Comparison of ENCODE assay signal across 13 mouse cellular contexts in the genomic region with DNA sequence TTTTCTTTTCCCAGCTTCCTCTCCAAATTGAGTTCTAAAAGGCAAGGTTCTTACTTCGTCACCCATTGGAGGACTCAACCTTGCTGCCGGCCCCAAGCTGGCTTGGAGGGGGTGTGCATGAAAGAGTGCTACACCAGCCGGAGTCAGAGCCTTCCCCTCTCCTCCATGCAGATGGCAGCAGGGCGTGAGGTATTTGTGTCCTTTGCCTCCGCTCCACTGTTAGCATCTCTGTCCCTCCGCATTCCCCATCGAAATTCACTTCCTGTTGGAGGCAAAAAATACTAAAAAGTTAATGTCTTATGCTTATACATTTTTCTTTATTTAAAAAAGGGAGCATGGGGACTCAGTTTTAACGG.
A peak's percentile ranks its signal among the peaks of the same experiment; 100 is the strongest.
DNase-seq lines count a peak whose midpoint lies in the region; ATAC-seq and TF ChIP-seq lines count a peak whose summit lies in the region.
"Had no signal": no experiment of that assay in that cellular context is flagged by ENCODE, and none has a peak within 500 bp of the region (broad histone marks: within the 10 kb centered on the region; RNA-seq: fewer than 3 reads in every experiment).

No protein-coding gene starts in this region.

- no peak for DNase-seq in heart, adult 11 months
- DNase-seq in kidney, postnatal 0 days (ENCODE audit: low spot score): peak; percentile 36
- no peak for DNase-seq in kidney, adult 18-20 months
- DNase-seq in gastrocnemius, adult 18-20 months (ENCODE audit: low spot score): no peak
- DNase-seq: cerebellum, adult 8-10 months; spleen, adult 18-20 months had no signal

- no peak overlapping the region for H3K4me2 ChIP-seq in heart, embryonic 16.5 days (ENCODE audit: low read depth, low read length)
- no peak overlapping the region for H3K4me2 ChIP-seq in kidney, postnatal 0 days (ENCODE audit: low read length)
- no peak overlapping the region for H3K4me2 ChIP-seq in midbrain, embryonic 12.5 days (replicated peaks)
- H3K4me2 ChIP-seq in midbrain, embryonic 13.5 days (replicated peaks): no peak overlapping the region
- H3K4me2 ChIP-seq in stomach, embryonic 16.5 days (ENCODE audit: low read depth, low read length): no peak overlapping the region
- H3K4me2 ChIP-seq: liver, embryonic 11.5 days; midbrain, embryonic 11.5 days had no signal

- no peaks in the 10 kb centered on the region for H3K9me3 ChIP-seq in heart, embryonic 16.5 days (replicated peaks; ENCODE audit: control insufficient read depth, low read length)
- no peaks in the 10 kb centered on the region for H3K9me3 ChIP-seq in kidney, postnatal 0 days (replicated peaks; ENCODE audit: low read length)
- H3K9me3 ChIP-seq in midbrain, embryonic 12.5 days: no peaks in the 10 kb centered on the region
- H3K9me3 ChIP-seq in midbrain, embryonic 13.5 days: no peaks in the 10 kb centered on the region
- H3K9me3 ChIP-seq in stomach, embryonic 16.5 days (replicated peaks; ENCODE audit: control insufficient read depth, low read length): no peaks in the 10 kb centered on the region

- peaks cover 33% of the 10 kb centered on the region for H3K4me1 ChIP-seq in heart, embryonic 16.5 days (ENCODE audit: control insufficient read depth, insufficient read depth, low read length)
- H3K4me1 ChIP-seq in kidney, postnatal 0 days (replicated peaks; ENCODE audit: insufficient read depth, low read length): peaks cover 25% of the 10 kb centered on the region
- H3K4me1 ChIP-seq in midbrain, embryonic 12.5 days: 0 out of 2 replicates have a peak, but pooled peaks cover 12% of the 10 kb centered on the region
- peaks cover 9% of the 10 kb centered on the region; the same call in 1 of the 2 replicates for H3K4me1 ChIP-seq in midbrain, embryonic 13.5 days (replicated peaks)
- peaks cover 8% of the 10 kb centered on the region; the same call in 1 of the 2 replicates for H3K4me1 ChIP-seq in stomach, embryonic 16.5 days (ENCODE audit: control insufficient read depth, insufficient read depth, low read length)

- H3K27ac ChIP-seq in heart, embryonic 16.5 days (ENCODE audit: low read length): peak overlapping the region; percentile 69
- H3K27ac ChIP-seq in kidney, postnatal 0 days: peak overlapping the region; percentile 70
- 0 out of 2 replicates have a peak overlapping the region, but pooled peaks have one; percentile 15 for H3K27ac ChIP-seq in midbrain, embryonic 12.5 days (replicated peaks)
- no peak overlapping the region for H3K27ac ChIP-seq in midbrain, embryonic 13.5 days
- H3K27ac ChIP-seq in stomach, embryonic 16.5 days (ENCODE audit: low read length): peak overlapping the region; percentile 67

- 57% methylated on average over 8 of the region's 8 CpGs for WGBS in heart, embryonic 16.5 days
- WGBS in kidney, postnatal 0 days: 59% methylated on average over 8 of the region's 8 CpGs
- WGBS in midbrain, embryonic 12.5 days: 64% methylated on average over 8 of the region's 8 CpGs
- WGBS in midbrain, embryonic 13.5 days: 65% methylated on average over 8 of the region's 8 CpGs
- 65% methylated on average over 8 of the region's 8 CpGs for WGBS in stomach, embryonic 16.5 days

- no peaks in the 10 kb centered on the region for H3K27me3 ChIP-seq in heart, embryonic 16.5 days (ENCODE audit: control insufficient read depth, insufficient read depth, low read length)
- H3K27me3 ChIP-seq in kidney, postnatal 0 days (ENCODE audit: insufficient read depth, low read length): no peaks in the 10 kb centered on the region
- H3K27me3 ChIP-seq in midbrain, embryonic 12.5 days: no peaks in the 10 kb centered on the region
- no peaks in the 10 kb centered on the region for H3K27me3 ChIP-seq in midbrain, embryonic 13.5 days
- no peaks in the 10 kb centered on the region for H3K27me3 ChIP-seq in stomach, embryonic 16.5 days (ENCODE audit: control insufficient read depth, insufficient read depth, low read length)

- no peak overlapping the region for H3K4me3 ChIP-seq in heart, embryonic 16.5 days (ENCODE audit: low read length)
- H3K4me3 ChIP-seq in kidney, postnatal 0 days (replicated peaks; ENCODE audit: low read depth, low read length): no peak overlapping the region
- H3K4me3 ChIP-seq in midbrain, embryonic 12.5 days: no peak overlapping the region
- no peak overlapping the region for H3K4me3 ChIP-seq in midbrain, embryonic 13.5 days (replicated peaks)
- H3K4me3 ChIP-seq in stomach, embryonic 16.5 days (replicated peaks; ENCODE audit: low read length): no peak overlapping the region
- H3K4me3 ChIP-seq: erythroblast, embryonic 14.5 days had no signal

- no peak overlapping the region for H3K9ac ChIP-seq in heart, embryonic 16.5 days (ENCODE audit: low read length)
- no peak overlapping the region for H3K9ac ChIP-seq in kidney, postnatal 0 days (ENCODE audit: low read depth, low read length)
- H3K9ac ChIP-seq in midbrain, embryonic 12.5 days (replicated peaks): no peak overlapping the region
- no peak overlapping the region for H3K9ac ChIP-seq in midbrain, embryonic 13.5 days (replicated peaks)
- H3K9ac ChIP-seq in stomach, embryonic 16.5 days (ENCODE audit: low read length): no peak overlapping the region

- TF ChIP-seq CTCF in kidney, postnatal 0 days (IDR thresholded peaks at IDR 0.05; ENCODE audit: low read depth): no peak

- no peaks in the 10 kb centered on the region for H3K36me3 ChIP-seq in heart, embryonic 16.5 days (ENCODE audit: control insufficient read depth, insufficient read depth)
- H3K36me3 ChIP-seq in kidney, postnatal 0 days (ENCODE audit: insufficient read depth, low read length): no peaks in the 10 kb centered on the region
- no peaks in the 10 kb centered on the region for H3K36me3 ChIP-seq in midbrain, embryonic 12.5 days
- no peaks in the 10 kb centered on the region for H3K36me3 ChIP-seq in midbrain, embryonic 13.5 days
- no peaks in the 10 kb centered on the region for H3K36me3 ChIP-seq in stomach, embryonic 16.5 days (ENCODE audit: control insufficient read depth, insufficient read depth, low read length)

- no peak for ATAC-seq in heart, embryonic 16.5 days (replicated peaks; ENCODE audit: extremely low read depth, insufficient read depth, low FRiP score)
- 0 out of 2 replicates have a peak, but pooled peaks have one; percentile 18 for ATAC-seq in kidney, postnatal 0 days (replicated peaks; ENCODE audit: low FRiP score, low read depth)
- ATAC-seq in midbrain, embryonic 12.5 days (ENCODE audit: low FRiP score, low read depth): no peak
- no peak; the same call in 1 of the 2 replicates for ATAC-seq in midbrain, embryonic 13.5 days
- ATAC-seq in stomach, embryonic 16.5 days (ENCODE audit: insufficient read depth, low FRiP score): no peak
